Mouse (Mus musculus) C2C12 (cell line): ENCODE measurements around the gene Usp10.

ENCODE experiments used
- CEBPB ChIP-seq: IDR thresholded peaks from one replicate; pipeline ENCODE4 v1.6.1; 2011; ENCODE audit warnings: low read depth, mild to moderate bottlenecking, control low read depth, moderate library complexity
- MYOD1 ChIP-seq: IDR thresholded peaks from one replicate; pipeline ENCODE4 v1.6.1; 2011; ENCODE audit warnings: low read depth; ENCODE audit not compliant: control insufficient read depth, insufficient read length

DNA sequence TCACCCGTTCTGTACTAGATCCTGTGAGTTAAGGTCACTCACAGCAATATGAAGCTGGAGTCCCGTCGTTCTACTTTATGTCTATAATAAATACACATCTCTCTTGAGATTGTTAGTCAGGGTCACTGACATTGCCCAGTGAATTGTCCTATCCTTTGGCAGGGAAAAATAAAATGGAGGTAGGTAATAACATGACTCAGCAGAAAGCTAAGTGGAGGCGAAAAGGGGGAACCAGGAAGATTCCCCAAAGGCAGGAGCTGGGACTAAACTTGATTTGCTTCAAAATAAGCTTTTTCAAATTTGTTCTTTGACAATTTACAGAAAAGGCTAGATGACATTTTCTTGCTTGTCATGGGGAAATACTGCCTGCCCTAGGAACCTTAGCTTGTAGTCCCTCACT is 21.2 kb downstream of the Usp10 start:
- TF ChIP-seq MYOD1, result no peak
- TF ChIP-seq CEBPB, result no peak
